Mouse (Mus musculus): ENCODE results near the gene Pkd2. TPM values are rescaled to one million over a fixed set of nuclear protein-coding genes. Genes with fewer than 3 reads are reported as not detected.

Pkd2 gene
- polyA plus RNA-seq, 1 experiment from 2014 or later: 16.2 TPM

Other genes with a start within 250 kb of the Pkd2 start
- gene Ibsp, start 160.3 kb upstream of the Pkd2 start, polyA plus RNA-seq (2016; fragmentation: Nextera tagmentation; extraction: Ambion mirVana): not detected in 2 replicates
- not detected in 2 replicates for gene Mepe, start 134.1 kb upstream of the Pkd2 start, polyA plus RNA-seq (2016; fragmentation: Nextera tagmentation; extraction: Ambion mirVana)
- gene Spp1, start 24.3 kb upstream of the Pkd2 start, polyA plus RNA-seq (2016; fragmentation: Nextera tagmentation; extraction: Ambion mirVana): 4.3 and 4.7 TPM in 2 replicates
- 17.3 and 17.7 TPM in 2 replicates for gene BC005561, start 48.9 kb downstream of the Pkd2 start, polyA plus RNA-seq (2016; fragmentation: Nextera tagmentation; extraction: Ambion mirVana)

All from neural tube, embryonic 12.5 days (tissue).